Mouse (Mus musculus): ENCODE measurements around the gene Irgq. TPM values are rescaled to one million over a fixed set of nuclear protein-coding genes. Genes with fewer than 3 reads are reported as not detected.
"Not testable (repeated sequence)": the region's sequence is repeated elsewhere in the genome, so short reads cannot be mapped to it uniquely, and the experiment has no call there.

Gene Irgq
- total and polyA plus RNA-seq, 3 experiments = 5.1 to 10.1 (median 9.9) TPM

DNA sequence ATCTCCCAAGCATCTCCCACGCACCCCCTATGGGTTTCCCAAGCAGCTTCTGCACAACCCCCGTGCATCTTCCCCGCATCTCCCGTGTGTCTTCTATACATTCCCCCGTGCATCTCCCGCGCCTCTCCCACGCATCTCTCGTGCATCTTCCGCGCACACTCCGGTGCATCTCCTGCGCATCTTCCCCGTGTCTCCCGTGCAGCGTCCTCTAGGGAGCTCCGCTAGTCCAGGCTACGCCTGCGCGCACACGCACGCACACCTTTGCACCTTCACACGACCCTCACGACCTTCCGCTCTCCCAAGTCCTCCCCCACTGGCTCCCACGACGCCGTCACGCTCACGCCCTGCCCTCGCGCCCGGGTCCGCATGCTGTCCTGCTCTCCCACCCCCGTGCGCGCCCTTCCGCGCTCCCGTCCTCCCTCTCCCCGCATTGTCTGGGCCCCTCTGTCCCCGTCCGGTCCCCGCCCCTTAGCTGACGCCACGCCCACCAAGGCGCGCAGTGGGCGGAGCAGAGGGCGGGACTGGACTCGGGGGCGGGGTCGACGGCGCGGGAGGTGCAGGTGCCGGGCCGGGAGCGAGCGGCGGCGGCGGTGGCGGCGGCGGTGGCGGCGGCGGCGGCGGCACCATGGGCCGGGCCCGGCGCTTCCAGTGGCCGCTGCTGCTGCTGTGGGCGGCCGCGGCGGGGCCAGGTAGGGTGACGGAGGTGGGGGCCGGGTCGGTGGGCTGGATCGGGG lies 48.8 kb upstream of the Irgq start, which contains the start of gene Cadm4:
Gene Cadm4 (plus strand): TSS at position 550 of the 734 bp plus-strand sequence.
- Histone ChIP-seq H3K4me1 (ENCODE audit: control insufficient read depth in 1 of 2, insufficient read depth in 2 of 2) (peaks cover 7 to 12% of the 10 kb centered on the region in 2 experiments), H3K36me3 (replicated peaks in 1 of 2; ENCODE audit: control insufficient read depth in 1 of 2, insufficient read depth in 1 of 2, low read length in 1 of 2) (no peaks in the 10 kb centered on the region), H3K4me3 (replicated peaks in 1 of 3; ENCODE audit: low read depth in 2 of 3, low read length in 2 of 3, poor library complexity in 1 of 3) (peak within 1 kb of the TSS; percentile 13 to 58 (median 19)), H3K27ac (ENCODE audit: insufficient read depth, low read depth) (no peak within 1 kb of the TSS), H3K4me2 (ENCODE audit: insufficient read depth, low read depth, poor library complexity, severe bottlenecking) (peak within 1 kb of the TSS; percentile 89), H3K9me3 (replicated peaks; ENCODE audit: low read length) (peaks cover 19% of the 10 kb centered on the region), H3K79me2 (replicated peaks; ENCODE audit: control insufficient read depth, extremely low read depth, insufficient read depth, poor library complexity, severe bottlenecking) (no peaks in the 10 kb centered on the region), H3K9ac (ENCODE audit: insufficient read depth, low read depth) (peak within 1 kb of the TSS; percentile 21; the same call in 1 of the 2 replicates), H3K27me3 (replicated peaks) (peaks cover 83% of the 10 kb centered on the region)
- in situ Hi-C loops (cut with MboI; ENCODE audit: low pct_ligation_motif_present, low pct_unique_long_range_greater_than_20kb, low sequenced_read_pairs) = no loop called here
- no peak for TF ChIP-seq GABPA (IDR thresholded peaks at IDR 0.05; ENCODE audit: insufficient replicate concordance, low read depth, low read length)
- no peak for TF ChIP-seq ETS1 (conservative IDR thresholded peaks at IDR 0.05; ENCODE audit: low read depth, low read length)
- 0 out of 2 replicates have a peak, but pooled peaks have one; percentile 17 for TF ChIP-seq ELF1 (IDR thresholded peaks at IDR 0.05; ENCODE audit: low read depth, low read length)
- TF ChIP-seq NELFE (IDR thresholded peaks at IDR 0.05; ENCODE audit: low read depth, low read length) = no peak
- peak; percentile 29; the same call in 1 of the 2 replicates for TF ChIP-seq NRF1 (IDR thresholded peaks at IDR 0.05; ENCODE audit: low read depth, low read length)
- peak; percentile 48 for DNase-seq (ENCODE audit: extremely low read depth)
- dilution Hi-C loops (cut with MboI; ENCODE audit: extremely low pct_ligation_motif_present, extremely low pct_unique_long_range_greater_than_20kb, low sequenced_read_pairs) = no loop called here

GRCm38 (mm10) chr7:24482208-24483020 lies 48.1 kb upstream of the Irgq start:
- dilution Hi-C loops (cut with MboI; ENCODE audit: extremely low pct_ligation_motif_present, extremely low pct_unique_long_range_greater_than_20kb, low sequenced_read_pairs) = no loop called here
- Histone ChIP-seq H3K4me3 (replicated peaks in 1 of 3; ENCODE audit: low read depth in 2 of 3, low read length in 2 of 3, poor library complexity in 1 of 3) (peak overlapping the region in 1 of 3 experiments; percentile 58), H3K4me1 (ENCODE audit: control insufficient read depth in 1 of 2, insufficient read depth in 2 of 2) (peaks cover 11 to 18% of the 10 kb centered on the region in 2 experiments), H3K27me3 (replicated peaks) (peaks cover 88% of the 10 kb centered on the region), H3K4me2 (ENCODE audit: insufficient read depth, low read depth, poor library complexity, severe bottlenecking) (peak overlapping the region; percentile 89), H3K9me3 (replicated peaks; ENCODE audit: low read length) (peaks cover 15% of the 10 kb centered on the region), H3K9ac (ENCODE audit: insufficient read depth, low read depth) (peak overlapping the region; percentile 21; the same call in 1 of the 2 replicates), H3K27ac (ENCODE audit: insufficient read depth, low read depth) (no peak overlapping the region), H3K36me3 (replicated peaks in 1 of 2; ENCODE audit: control insufficient read depth in 1 of 2, insufficient read depth in 1 of 2, low read length in 1 of 2) (no peaks in the 10 kb centered on the region), H3K79me2 (replicated peaks; ENCODE audit: control insufficient read depth, extremely low read depth, insufficient read depth, poor library complexity, severe bottlenecking) (no peaks in the 10 kb centered on the region)
- in situ Hi-C loops (cut with MboI; ENCODE audit: low pct_ligation_motif_present, low pct_unique_long_range_greater_than_20kb, low sequenced_read_pairs) = no loop called here
- DNase-seq (ENCODE audit: extremely low read depth) = no peak
- no peak for TF ChIP-seq ZKSCAN1 (IDR thresholded peaks at IDR 0.05; ENCODE audit: borderline replicate concordance, low read depth, low read length)
- TF ChIP-seq UBTF (IDR thresholded peaks at IDR 0.05; ENCODE audit: low read depth, low read length) = no peak
- no peak for TF ChIP-seq TCF12 (IDR thresholded peaks at IDR 0.05; ENCODE audit: low read depth, low read length)
- TF ChIP-seq HCFC1 (IDR thresholded peaks at IDR 0.05; ENCODE audit: low read depth, low read length) = no peak
- TF ChIP-seq MYC (IDR thresholded peaks at IDR 0.05; ENCODE audit: low read depth, low read length) = no peak
- no peak for TF ChIP-seq CHD2 (IDR thresholded peaks at IDR 0.05; ENCODE audit: low read length)
- TF ChIP-seq RAD21 (IDR thresholded peaks at IDR 0.05; ENCODE audit: low read depth, low read length) = no peak
- TF ChIP-seq ZNF384 (IDR thresholded peaks at IDR 0.05; ENCODE audit: low read depth, low read length) = no peak
- TF ChIP-seq POLR2AphosphoS2 (IDR thresholded peaks at IDR 0.05; ENCODE audit: low read depth, low read length) = no peak
- TF ChIP-seq MAZ (IDR thresholded peaks at IDR 0.05; ENCODE audit: low read depth, low read length) = no peak
- TF ChIP-seq SIN3A (IDR thresholded peaks at IDR 0.05; ENCODE audit: low read length) = no peak

DNA sequence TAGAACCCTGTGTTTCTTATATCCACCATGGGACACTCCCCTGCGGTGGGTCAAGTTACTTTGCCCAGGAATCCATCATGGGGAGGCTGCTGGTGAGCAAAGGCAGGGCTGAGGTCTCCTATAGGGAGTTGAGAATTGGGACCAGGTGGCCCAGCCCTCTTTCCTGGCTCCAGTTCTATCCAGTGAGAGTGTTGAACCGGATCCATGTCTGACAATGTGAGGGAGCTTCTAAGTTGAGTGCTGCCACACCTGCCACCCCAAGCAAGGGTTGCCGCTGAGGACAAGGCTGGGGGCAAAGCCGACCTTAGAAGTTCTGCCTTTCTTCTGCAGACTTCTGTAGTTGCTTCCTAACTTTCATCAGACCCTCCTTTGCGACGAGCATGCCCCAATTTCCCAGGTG lies 47.2 kb upstream of the Irgq start:
- H3K27ac ChIP-seq (ENCODE audit: insufficient read depth, low read depth); H3K4me3 ChIP-seq (replicated peaks in 1 of 3; ENCODE audit: low read depth in 2 of 3, low read length in 2 of 3, poor library complexity in 1 of 3); in situ Hi-C loops (cut with MboI; ENCODE audit: low pct_ligation_motif_present, low pct_unique_long_range_greater_than_20kb, low sequenced_read_pairs); H3K4me2 ChIP-seq (ENCODE audit: insufficient read depth, low read depth, poor library complexity, severe bottlenecking); H3K9ac ChIP-seq (ENCODE audit: insufficient read depth, low read depth); DNase-seq (ENCODE audit: extremely low read depth); dilution Hi-C loops (cut with MboI; ENCODE audit: extremely low pct_ligation_motif_present, extremely low pct_unique_long_range_greater_than_20kb, low sequenced_read_pairs); H3K79me2 ChIP-seq (replicated peaks; ENCODE audit: control insufficient read depth, extremely low read depth, insufficient read depth, poor library complexity, severe bottlenecking); H3K36me3 ChIP-seq (replicated peaks in 1 of 2; ENCODE audit: control insufficient read depth in 1 of 2, insufficient read depth in 1 of 2, low read length in 1 of 2); H3K9me3 ChIP-seq (replicated peaks; ENCODE audit: low read length): not testable (repeated sequence)
- peaks cover 11 to 18% of the 10 kb centered on the region in 2 experiments for H3K4me1 ChIP-seq (ENCODE audit: control insufficient read depth in 1 of 2, insufficient read depth in 2 of 2)
- H3K27me3 ChIP-seq (replicated peaks) = peaks cover 86% of the 10 kb centered on the region

Measured in CH12.LX (cell line).